Mouse (Mus musculus): ENCODE results near the gene Psmc5.

The Psmc5 gene

GRCm38 (mm10) chr11:106267871-106268270, 11.9 kb downstream of the Psmc5 start:
- intact Hi-C loops (cut with DNase I) = no loop called here

- intact Hi-C loops (cut with DNase I) = no loop called here
Observed at GRCm38 (mm10) chr11:106268326-106269059, 12.5 kb downstream of the Psmc5 start.

GRCm38 (mm10) chr11:106269060-106269431, 13.1 kb downstream of the Psmc5 start:
- intact Hi-C loops (cut with DNase I) = no loop called here

GRCm38 (mm10) chr11:106271131-106271793, 15.3 kb downstream of the Psmc5 start:
- intact Hi-C loops (cut with DNase I) = loop anchor here (2.0 kb wide), 1 partner anchor 14 kb away; the partner anchor contains the start of genes Ftsj3 and Psmc5

- intact Hi-C loops (cut with DNase I) = loop anchor here (2.0 kb wide), 1 partner anchor 15 kb away; the partner anchor contains the start of genes Ftsj3 and Psmc5
Observed at GRCm38 (mm10) chr11:106271794-106272643, 16.1 kb downstream of the Psmc5 start.

GRCm38 (mm10) chr11:106272644-106273310, 16.8 kb downstream of the Psmc5 start, which contains the start of gene Smarcd2:
TSS of gene Smarcd2 (minus strand) at chr11:106272972.
- intact Hi-C loops (cut with DNase I) = no loop called here

- intact Hi-C loops (cut with DNase I) = no loop called here
Observed at GRCm38 (mm10) chr11:106273311-106273684, 17.3 kb downstream of the Psmc5 start.

- intact Hi-C loops (cut with DNase I) = no loop called here
Observed at GRCm38 (mm10) chr11:106273811-106274210, 17.9 kb downstream of the Psmc5 start.

- intact Hi-C loops (cut with DNase I) = no loop called here
Observed at GRCm38 (mm10) chr11:106274374-106274773, 18.4 kb downstream of the Psmc5 start.

GRCm38 (mm10) chr11:106274971-106275411, 19.0 kb downstream of the Psmc5 start:
- intact Hi-C loops (cut with DNase I) = no loop called here

- intact Hi-C loops (cut with DNase I) = no loop called here
Observed at GRCm38 (mm10) chr11:106276454-106276853, 20.5 kb downstream of the Psmc5 start, which contains the start of gene Tcam1. TSS of gene Tcam1 (plus strand) at chr11:106276672.

- intact Hi-C loops (cut with DNase I) = loop anchor here (10.0 kb wide), 1 partner anchor 212 kb away; no protein-coding TSS in a partner anchor
Observed at GRCm38 (mm10) chr11:106282452-106282851, 26.5 kb downstream of the Psmc5 start.

GRCm38 (mm10) chr11:106283371-106283770, 27.4 kb downstream of the Psmc5 start:
- intact Hi-C loops (cut with DNase I) = loop anchor here (10.0 kb wide), 1 partner anchor 211 kb away; no protein-coding TSS in a partner anchor

GRCm38 (mm10) chr11:106284126-106284525, 28.2 kb downstream of the Psmc5 start:
- intact Hi-C loops (cut with DNase I) = loop anchor here (10.0 kb wide), 1 partner anchor 211 kb away; no protein-coding TSS in a partner anchor

GRCm38 (mm10) chr11:106286206-106286605, 30.3 kb downstream of the Psmc5 start:
- intact Hi-C loops (cut with DNase I) = loop anchor here (10.0 kb wide), 1 partner anchor 209 kb away; no protein-coding TSS in a partner anchor

- intact Hi-C loops (cut with DNase I) = loop anchor here (10.0 kb wide), 1 partner anchor 208 kb away; no protein-coding TSS in a partner anchor
Observed at GRCm38 (mm10) chr11:106286987-106287386, 31.0 kb downstream of the Psmc5 start.

- intact Hi-C loops (cut with DNase I) = loop anchor here (10.0 kb wide), 1 partner anchor 205 kb away; no protein-coding TSS in a partner anchor
Observed at GRCm38 (mm10) chr11:106289369-106289768, 33.4 kb downstream of the Psmc5 start.

GRCm38 (mm10) chr11:106290376-106290775, 34.4 kb downstream of the Psmc5 start:
- intact Hi-C loops (cut with DNase I) = no loop called here

GRCm38 (mm10) chr11:106291861-106292260, 35.9 kb downstream of the Psmc5 start:
- intact Hi-C loops (cut with DNase I) = no loop called here

- intact Hi-C loops (cut with DNase I) = loop anchor here (5.0 kb wide), 1 partner anchor 81 kb away; no protein-coding TSS in a partner anchor
Observed at GRCm38 (mm10) chr11:106301765-106302164, 45.8 kb downstream of the Psmc5 start, which contains the start of gene Gh. TSS of gene Gh (minus strand) at chr11:106301865.
